Mouse (Mus musculus): ENCODE results near the gene Dpf2. TPM values are rescaled to one million over a fixed set of nuclear protein-coding genes. Genes with fewer than 3 reads are reported as not detected.

Dpf2 gene
- total RNA-seq, 1 experiment from 2014 or later = 50.3 TPM

- ATAC-seq (replicated peaks; ENCODE audit: insufficient number of reproducible peaks, low FRiP score, low TSS enrichment, poor library complexity, severe bottlenecking) = no peak
Observed at GRCm38 (mm10) chr19:5938516-5938915, 25.7 kb upstream of the Dpf2 start.

GRCm38 (mm10) chr19:5937836-5938406 is 25.1 kb upstream of the Dpf2 start:
- ATAC-seq (replicated peaks; ENCODE audit: insufficient number of reproducible peaks, low FRiP score, low TSS enrichment, poor library complexity, severe bottlenecking) = no peak

- ATAC-seq (replicated peaks; ENCODE audit: insufficient number of reproducible peaks, low FRiP score, low TSS enrichment, poor library complexity, severe bottlenecking) = 0 out of 2 replicates have a peak, but pooled peaks have one; percentile 30
Observed at GRCm38 (mm10) chr19:5937095-5937835, 24.5 kb upstream of the Dpf2 start.

- ATAC-seq (replicated peaks; ENCODE audit: insufficient number of reproducible peaks, low FRiP score, low TSS enrichment, poor library complexity, severe bottlenecking) = no peak
Observed at GRCm38 (mm10) chr19:5935691-5936090, 22.9 kb upstream of the Dpf2 start.

- ATAC-seq (replicated peaks; ENCODE audit: insufficient number of reproducible peaks, low FRiP score, low TSS enrichment, poor library complexity, severe bottlenecking) = no peak
Observed at GRCm38 (mm10) chr19:5935266-5935665, 22.5 kb upstream of the Dpf2 start.

GRCm38 (mm10) chr19:5929634-5930596 is 17.1 kb upstream of the Dpf2 start:
- peak; percentile 83 for ATAC-seq (replicated peaks; ENCODE audit: insufficient number of reproducible peaks, low FRiP score, low TSS enrichment, poor library complexity, severe bottlenecking)

GRCm38 (mm10) chr19:5928546-5928945 is 15.7 kb upstream of the Dpf2 start:
- no peak for ATAC-seq (replicated peaks; ENCODE audit: insufficient number of reproducible peaks, low FRiP score, low TSS enrichment, poor library complexity, severe bottlenecking)

- ATAC-seq (replicated peaks; ENCODE audit: insufficient number of reproducible peaks, low FRiP score, low TSS enrichment, poor library complexity, severe bottlenecking) = no peak
Observed at GRCm38 (mm10) chr19:5928104-5928503, 15.3 kb upstream of the Dpf2 start.

- no peak for ATAC-seq (replicated peaks; ENCODE audit: insufficient number of reproducible peaks, low FRiP score, low TSS enrichment, poor library complexity, severe bottlenecking)
Observed at GRCm38 (mm10) chr19:5927532-5927931, 14.7 kb upstream of the Dpf2 start.

- no peak for ATAC-seq (replicated peaks; ENCODE audit: insufficient number of reproducible peaks, low FRiP score, low TSS enrichment, poor library complexity, severe bottlenecking)
Observed at GRCm38 (mm10) chr19:5927026-5927425, 14.2 kb upstream of the Dpf2 start.

- no peak for ATAC-seq (replicated peaks; ENCODE audit: insufficient number of reproducible peaks, low FRiP score, low TSS enrichment, poor library complexity, severe bottlenecking)
Observed at GRCm38 (mm10) chr19:5925311-5925855, 12.6 kb upstream of the Dpf2 start.

GRCm38 (mm10) chr19:5924713-5925093 is 11.9 kb upstream of the Dpf2 start, which contains the start of gene Cdc42ep2:
Cdc42ep2 (minus strand) TSS chr19:5924816.
- peak; percentile 83 for ATAC-seq (replicated peaks; ENCODE audit: insufficient number of reproducible peaks, low FRiP score, low TSS enrichment, poor library complexity, severe bottlenecking)

- ATAC-seq (replicated peaks; ENCODE audit: insufficient number of reproducible peaks, low FRiP score, low TSS enrichment, poor library complexity, severe bottlenecking) = peak; percentile 78
Observed at GRCm38 (mm10) chr19:5923990-5924712, 11.3 kb upstream of the Dpf2 start.

GRCm38 (mm10) chr19:5922963-5923362 is 10.2 kb upstream of the Dpf2 start:
- ATAC-seq (replicated peaks; ENCODE audit: insufficient number of reproducible peaks, low FRiP score, low TSS enrichment, poor library complexity, severe bottlenecking) = no peak

- no peak for ATAC-seq (replicated peaks; ENCODE audit: insufficient number of reproducible peaks, low FRiP score, low TSS enrichment, poor library complexity, severe bottlenecking)
Observed at GRCm38 (mm10) chr19:5922119-5922942, 9.5 kb upstream of the Dpf2 start.

GRCm38 (mm10) chr19:5921715-5922114 is 8.9 kb upstream of the Dpf2 start:
- no peak for ATAC-seq (replicated peaks; ENCODE audit: insufficient number of reproducible peaks, low FRiP score, low TSS enrichment, poor library complexity, severe bottlenecking)

- ATAC-seq (replicated peaks; ENCODE audit: insufficient number of reproducible peaks, low FRiP score, low TSS enrichment, poor library complexity, severe bottlenecking) = peak; percentile 93
Observed at GRCm38 (mm10) chr19:5912103-5913006, 455 bp downstream of the Dpf2 start.
